Mouse (Mus musculus) C2C12 (cell line): ENCODE measurements around the gene Pcsk2. TPM values are rescaled to one million over a fixed set of nuclear protein-coding genes. Genes with fewer than 3 reads are reported as not detected.

Source experiments
- H3K27me3 ChIP-seq: one replicate; pipeline ENCODE4 v1.6.1; 2011; ENCODE audit not compliant: control insufficient read depth, insufficient read depth, insufficient read length
- H3K36me3 ChIP-seq: one replicate; pipeline ENCODE4 v1.6.1; 2011; ENCODE audit not compliant: control insufficient read depth, insufficient read depth
- H3K4me3 ChIP-seq: one replicate; pipeline ENCODE4 v1.5.1; 2011; ENCODE audit warnings: mild to moderate bottlenecking, control low read depth; ENCODE audit not compliant: poor library complexity, insufficient read depth, severe bottlenecking
- H3K79me2 ChIP-seq: one replicate; pipeline ENCODE4 v1.6.1; 2011; ENCODE audit not compliant: control insufficient read depth, insufficient read depth
- H3K79me3 ChIP-seq: one replicate; pipeline ENCODE4 v1.6.1; 2011; ENCODE audit warnings: low read depth, control low read depth
- H3ac ChIP-seq: one replicate; pipeline ENCODE3; 2011; ENCODE audit warnings: low read depth; ENCODE audit not compliant: control insufficient read depth, insufficient read length
- CEBPB ChIP-seq: IDR thresholded peaks from one replicate; pipeline ENCODE4 v1.6.1; 2011; ENCODE audit warnings: low read depth, mild to moderate bottlenecking, control low read depth, moderate library complexity
- CTCF ChIP-seq: IDR thresholded peaks from one replicate; pipeline ENCODE4 v1.5.1; 2011; ENCODE audit not compliant: control insufficient read depth, insufficient read depth, insufficient read length
- FOSL1 ChIP-seq: IDR thresholded peaks from one replicate; pipeline ENCODE4 v1.8.0; 2011; ENCODE audit warnings: mild to moderate bottlenecking, low read length; ENCODE audit not compliant: poor library complexity, insufficient read depth, severe bottlenecking
- MAX ChIP-seq: IDR thresholded peaks from one replicate; pipeline ENCODE4 v1.6.1; 2011; ENCODE audit warnings: mild to moderate bottlenecking, control low read depth
- MYOD1 ChIP-seq: IDR thresholded peaks from one replicate; pipeline ENCODE4 v1.6.1; 2011; ENCODE audit warnings: low read depth; ENCODE audit not compliant: control insufficient read depth, insufficient read length
- MYOG ChIP-seq: IDR thresholded peaks from one replicate; pipeline ENCODE4 v1.6.1; 2011; ENCODE audit not compliant: control insufficient read depth, insufficient read length; ENCODE audit errors: extremely low read depth
- USF1 ChIP-seq: IDR thresholded peaks from one replicate; pipeline ENCODE4 v1.6.1; 2011; ENCODE audit warnings: low read depth, mild to moderate bottlenecking, control low read depth, moderate library complexity
- polyA plus RNA-seq: library from polyadenylated mRNA; unstranded; fragments of >200 nt; fragmentation: generic; extraction: Trizol; gene quantifications from one replicate; pipeline ENCODE4 v1.2.1, GENCODE M21; 2012; ENCODE audit warnings: missing spikeins

Pcsk2 gene
- polyA plus RNA-seq, 1 experiment, result 0.07 TPM

DNA sequence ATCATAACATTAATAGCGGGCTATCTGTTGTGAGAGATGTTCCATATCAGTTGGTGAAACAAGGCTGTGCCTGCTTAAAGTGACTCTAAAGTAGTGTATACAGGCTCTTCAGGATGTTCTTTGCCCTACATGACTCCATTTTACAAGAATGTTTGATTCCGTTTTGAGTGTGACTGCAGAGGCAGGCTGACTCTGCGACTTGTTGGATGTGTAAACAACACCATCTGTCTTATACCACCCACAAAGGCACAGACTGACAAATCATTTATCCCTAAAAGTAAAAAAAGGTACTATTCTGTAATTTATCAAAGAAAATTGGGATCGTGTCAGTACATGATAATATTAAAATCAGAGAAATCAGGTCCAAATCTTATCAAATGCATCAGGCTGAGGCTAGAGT lies 108.7 kb downstream of the Pcsk2 start:
- H3K36me3 ChIP-seq, result no peaks in the 10 kb centered on the region
- TF ChIP-seq CTCF (no peak), CEBPB (no peak), USF1 (no peak), FOSL1 (no peak), MYOD1 (no peak), MAX (no peak), MYOG (no peak)
- H3K79me2 ChIP-seq, result no peaks in the 10 kb centered on the region
- no peak overlapping the region for H3ac ChIP-seq
- H3K79me3 ChIP-seq, result no peaks in the 10 kb centered on the region
- no peak overlapping the region for H3K4me3 ChIP-seq
- H3K27me3 ChIP-seq, result no peaks in the 10 kb centered on the region

DNA sequence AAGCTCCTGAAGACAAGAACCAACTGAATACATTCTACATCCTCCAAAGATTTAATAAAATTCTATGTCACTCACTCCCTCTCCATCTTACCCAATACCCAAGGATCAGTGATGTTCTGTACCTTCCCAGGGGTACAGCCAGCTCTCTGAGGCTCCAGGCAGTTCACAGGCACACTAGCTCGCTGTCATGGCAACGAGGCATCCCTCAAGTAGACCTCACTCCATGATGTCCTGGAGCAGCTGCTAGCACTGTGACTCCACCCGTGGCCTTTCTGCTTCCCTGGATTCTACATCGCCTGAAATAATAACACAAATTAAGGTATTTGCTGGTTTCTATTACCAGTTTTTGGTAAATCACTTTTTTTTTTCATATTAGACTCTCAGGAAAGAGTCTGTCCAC lies 111.0 kb downstream of the Pcsk2 start:
- Histone ChIP-seq H3ac (no peak overlapping the region), H3K4me3 (no peak overlapping the region), H3K79me3 (no peaks in the 10 kb centered on the region), H3K27me3 (no peaks in the 10 kb centered on the region), H3K79me2 (no peaks in the 10 kb centered on the region), H3K36me3 (no peaks in the 10 kb centered on the region)
- no peak for TF ChIP-seq CEBPB
- TF ChIP-seq MYOD1, result peak; percentile 88

DNA sequence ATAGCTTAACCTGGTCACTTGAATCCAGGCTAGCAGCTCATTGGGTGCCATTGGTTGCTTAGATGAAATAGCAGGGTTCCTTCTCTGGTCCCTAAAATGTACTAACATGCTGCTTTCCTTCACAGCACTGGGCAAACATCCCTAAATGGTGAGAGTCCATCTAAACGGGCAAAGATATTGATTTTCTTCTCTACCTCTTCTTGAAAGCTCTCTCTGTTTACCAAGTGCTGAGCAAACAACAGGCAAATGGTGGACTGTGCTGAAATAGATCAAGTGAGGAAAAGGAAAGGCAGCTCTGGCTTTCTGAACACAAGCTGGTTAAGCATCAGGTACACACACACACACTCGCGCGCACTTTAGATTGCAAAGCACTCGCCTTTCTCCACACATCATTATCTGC lies 120.8 kb downstream of the Pcsk2 start:
- Histone ChIP-seq H3K79me3 (no peaks in the 10 kb centered on the region), H3K4me3 (no peak overlapping the region), H3ac (no peak overlapping the region), H3K79me2 (no peaks in the 10 kb centered on the region), H3K36me3 (no peaks in the 10 kb centered on the region), H3K27me3 (no peaks in the 10 kb centered on the region)
- TF ChIP-seq USF1, result no peak
- no peak for TF ChIP-seq MYOD1
- no peak for TF ChIP-seq MYOG
- TF ChIP-seq CEBPB, result no peak

DNA sequence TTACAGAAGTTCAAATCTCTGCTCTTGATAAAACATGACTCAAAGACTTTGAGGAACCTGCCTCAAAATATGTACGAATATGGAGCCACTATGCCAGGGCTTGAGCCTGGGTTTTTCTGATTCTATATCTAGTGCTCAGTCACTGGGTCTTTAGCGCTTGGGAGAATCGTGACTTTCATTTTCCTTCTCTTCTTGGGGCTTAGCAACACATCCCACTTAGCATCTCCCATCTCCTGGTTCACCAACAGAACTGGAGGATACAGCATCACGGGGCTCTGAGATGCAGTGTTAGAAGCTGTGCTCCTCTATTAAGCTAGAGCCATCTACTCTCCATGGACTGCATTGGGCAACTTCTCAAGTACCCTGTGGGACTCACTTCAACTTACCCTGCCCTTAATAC lies 131.9 kb downstream of the Pcsk2 start:
- Histone ChIP-seq H3K79me3 (no peaks in the 10 kb centered on the region), H3K36me3 (no peaks in the 10 kb centered on the region), H3ac (no peak overlapping the region), H3K79me2 (no peaks in the 10 kb centered on the region), H3K4me3 (no peak overlapping the region), H3K27me3 (no peaks in the 10 kb centered on the region)
- no peak for TF ChIP-seq USF1
- no peak for TF ChIP-seq MAX
- TF ChIP-seq CEBPB, result no peak
- no peak for TF ChIP-seq MYOG
- no peak for TF ChIP-seq FOSL1
- no peak for TF ChIP-seq MYOD1
- no peak for TF ChIP-seq CTCF

DNA sequence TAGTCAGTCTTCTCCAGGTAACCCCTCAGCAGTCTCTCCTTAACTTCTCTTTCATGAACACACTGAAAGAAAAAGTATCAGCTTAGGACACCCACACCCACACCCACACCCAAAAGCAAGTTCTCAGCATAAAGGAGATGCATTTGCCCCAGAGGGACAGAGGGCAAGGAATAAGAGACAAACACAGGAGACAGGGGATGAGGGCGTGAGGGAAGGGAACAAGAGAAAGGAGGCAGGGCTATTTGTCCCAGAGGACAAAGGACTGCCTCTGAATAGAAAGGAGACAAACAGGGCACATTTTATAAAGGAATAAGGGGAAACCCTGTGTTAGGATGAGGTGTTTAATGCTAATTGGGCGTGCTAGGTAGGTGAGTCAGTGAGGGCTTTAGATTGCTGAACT lies 133.6 kb downstream of the Pcsk2 start:
- no peak for TF ChIP-seq USF1
- Histone ChIP-seq H3K4me3 (no peak overlapping the region), H3K79me3 (no peaks in the 10 kb centered on the region), H3ac (no peak overlapping the region), H3K36me3 (no peaks in the 10 kb centered on the region), H3K27me3 (no peaks in the 10 kb centered on the region), H3K79me2 (no peaks in the 10 kb centered on the region)

DNA sequence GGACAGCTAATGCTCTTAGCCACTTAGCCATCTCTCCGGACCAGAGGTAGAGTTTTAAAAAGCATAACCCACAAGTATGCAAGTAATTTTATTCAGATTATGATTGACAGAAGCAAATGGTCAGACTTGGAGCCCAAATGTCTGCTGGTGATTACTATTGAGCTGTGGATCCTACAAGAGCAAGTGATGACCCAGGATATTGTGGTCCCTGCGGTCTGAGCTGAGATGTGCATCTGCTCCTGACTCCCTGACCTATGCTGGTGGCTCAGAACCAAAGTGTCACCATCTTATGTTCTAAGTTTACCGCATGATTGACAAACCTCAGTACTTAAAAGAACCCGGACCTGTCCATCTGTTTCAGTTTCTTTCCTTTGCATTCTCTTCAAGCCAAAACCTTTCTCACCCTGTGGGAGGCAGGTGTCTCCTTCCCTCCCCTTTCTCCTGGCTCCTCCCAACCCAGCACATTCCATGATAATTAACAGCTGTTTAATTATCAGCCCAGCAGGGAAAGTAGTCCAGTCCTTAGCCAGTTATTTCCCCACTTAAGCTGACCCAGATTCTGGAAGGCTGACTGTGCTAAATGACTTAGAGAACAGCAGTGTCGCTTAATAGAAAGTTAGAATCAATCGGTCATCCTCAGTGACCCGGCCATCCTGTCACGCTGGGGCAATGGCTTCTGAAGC lies 136.1 kb downstream of the Pcsk2 start:
- Histone ChIP-seq H3K36me3 (no peaks in the 10 kb centered on the region), H3ac (no peak overlapping the region), H3K27me3 (no peaks in the 10 kb centered on the region), H3K79me2 (no peaks in the 10 kb centered on the region), H3K79me3 (no peaks in the 10 kb centered on the region), H3K4me3 (no peak overlapping the region)
- TF ChIP-seq MYOD1, result peak; percentile 98
- no peak for TF ChIP-seq USF1

DNA sequence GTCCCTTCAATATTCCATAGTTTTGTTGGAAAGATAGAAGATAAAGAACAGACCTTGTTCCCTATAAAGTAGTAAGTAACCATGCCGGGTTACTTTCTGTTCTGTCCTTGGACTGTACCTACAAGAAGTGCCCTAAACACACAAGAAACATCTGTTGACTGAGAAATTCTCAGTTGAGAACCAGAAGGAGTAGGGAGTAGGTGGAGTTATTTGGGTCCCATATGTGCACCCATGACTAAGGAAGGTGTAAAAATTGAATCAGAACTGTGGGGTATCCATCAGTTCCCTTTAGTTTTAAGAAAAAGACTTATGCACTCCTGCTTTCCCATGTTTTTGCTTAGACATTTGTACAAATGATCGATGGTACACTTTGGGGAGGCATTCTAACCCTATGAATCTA lies 137.6 kb downstream of the Pcsk2 start:
- Histone ChIP-seq H3K79me2 (no peaks in the 10 kb centered on the region), H3K27me3 (no peaks in the 10 kb centered on the region), H3K79me3 (no peaks in the 10 kb centered on the region), H3K4me3 (no peak overlapping the region), H3ac (no peak overlapping the region), H3K36me3 (no peaks in the 10 kb centered on the region)
- TF ChIP-seq MYOG (no peak), MYOD1 (no peak), CEBPB (no peak), CTCF (no peak), MAX (no peak), FOSL1 (no peak), USF1 (no peak)
